Mouse (Mus musculus) embryonic facial prominence, embryonic 10.5 days (tissue): ENCODE results near the gene Gm3880. TPM values are rescaled to one million over a fixed set of nuclear protein-coding genes. Genes with fewer than 3 reads are reported as not detected.

Source experiments
- polyA plus RNA-seq: library from polyadenylated mRNA; unstranded; fragments of >200 nt; fragmentation: Nextera tagmentation; extraction: Ambion mirVana; gene quantifications from 2 replicates; pipeline ENCODE4 v1.2.1, GENCODE M21; 2016

The Gm3880 gene
- polyA plus RNA-seq, 1 experiment from 2014 or later: not detected

Other genes starting within 250 kb of the Gm3880 start
- gene Hdac8, start 181.6 kb downstream of the Gm3880 start, polyA plus RNA-seq: 7.8 and 11.5 TPM in 2 replicates
- gene Phka1, start 42.7 kb downstream of the Gm3880 start, polyA plus RNA-seq: 9.5 and 10.4 TPM in 2 replicates
- not detected in 2 replicates for gene Gm9112, start 20.7 kb upstream of the Gm3880 start, polyA plus RNA-seq
- not detected in 2 replicates for gene Dmrtc1b, start 20.9 kb upstream of the Gm3880 start, polyA plus RNA-seq
- gene Dmrtc1c1, start 116.0 kb upstream of the Gm3880 start, polyA plus RNA-seq: not detected in 2 replicates
- gene Dmrtc1c2, start 167.6 kb upstream of the Gm3880 start, polyA plus RNA-seq: not detected in 2 replicates
- gene 1700031F05Rik, start 181.0 kb upstream of the Gm3880 start, polyA plus RNA-seq: not detected in 2 replicates
- gene Dmrtc1a, start 221.7 kb upstream of the Gm3880 start, polyA plus RNA-seq: 0.39 and 0.43 TPM in 2 replicates
- not detected in 2 replicates for gene 1700011M02Rik, start 221.9 kb upstream of the Gm3880 start, polyA plus RNA-seq
- gene 1700018G05Rik, start 241.4 kb upstream of the Gm3880 start, polyA plus RNA-seq: not detected in 2 replicates